Mouse (Mus musculus) forebrain, embryonic 16.5 days (tissue): ENCODE results near the gene St6gal1. TPM values are rescaled to one million over a fixed set of nuclear protein-coding genes. Genes with fewer than 3 reads are reported as not detected.

ENCODE experiments used
- ATAC-seq: fragments of 200-750 bp; cut with Nextera tagmentation; 2 replicates; pipeline ENCODE4 v1.8.0; 2017; ENCODE audit warnings: mild to moderate bottlenecking, moderate library complexity
- H3K27ac ChIP-seq: fragments of 300-500 bp; sonication (generic); 2 replicates; pipeline ENCODE4 v1.5.1; 2014; ENCODE audit warnings: low read length, control low read depth
- H3K27me3 ChIP-seq: fragments of 300-500 bp; sonication (generic); replicated peaks from 2 replicates; pipeline ENCODE4 v1.6.1; 2014; ENCODE audit warnings: low read length; ENCODE audit not compliant: control insufficient read depth, insufficient read depth
- H3K36me3 ChIP-seq: fragments of 300-500 bp; sonication (generic); 2 replicates; pipeline ENCODE4 v1.6.1; 2014; ENCODE audit not compliant: control insufficient read depth, insufficient read depth
- H3K4me1 ChIP-seq: fragments of 300-500 bp; sonication (generic); replicated peaks from 2 replicates; pipeline ENCODE4 v1.6.1; 2014; ENCODE audit warnings: low read length; ENCODE audit not compliant: control insufficient read depth, insufficient read depth
- H3K4me2 ChIP-seq: fragments of 300-500 bp; sonication (generic); 2 replicates; pipeline ENCODE4 v1.6.1; 2014; ENCODE audit warnings: mild to moderate bottlenecking, low read length, control low read depth
- H3K4me3 ChIP-seq: fragments of 300-500 bp; sonication (generic); replicated peaks from 2 replicates; pipeline ENCODE4 v1.5.1; 2014; ENCODE audit warnings: mild to moderate bottlenecking, low read length, control low read depth
- H3K9ac ChIP-seq: fragments of 300-500 bp; sonication (generic); replicated peaks from 2 replicates; pipeline ENCODE4 v1.6.1; 2014; ENCODE audit warnings: low read depth, low read length, control low read depth
- H3K9me3 ChIP-seq: fragments of 300-500 bp; sonication (generic); 2 replicates; pipeline ENCODE4 v1.6.1; 2016; ENCODE audit warnings: low read length; ENCODE audit not compliant: control insufficient read depth
- WGBS: fragments of 180-500 bp; shearing (Covaris S2); extraction: QIAGEN DNeasy Blood & Tissue Kit; methylation state at CpG from one replicate; pipeline ENCODE4 v1.1.7; 2014; 5-methylcytosine and 5-hydroxymethylcytosine counted together
- polyA plus RNA-seq: library from polyadenylated mRNA; unstranded; fragments of >200 nt; fragmentation: Nextera tagmentation; extraction: Ambion mirVana; gene quantifications from 2 replicates; pipeline ENCODE4 v1.2.1, GENCODE M21; 2015

St6gal1 gene
- polyA plus RNA-seq, 1 experiment from 2014 or later = 50.4 TPM

DNA sequence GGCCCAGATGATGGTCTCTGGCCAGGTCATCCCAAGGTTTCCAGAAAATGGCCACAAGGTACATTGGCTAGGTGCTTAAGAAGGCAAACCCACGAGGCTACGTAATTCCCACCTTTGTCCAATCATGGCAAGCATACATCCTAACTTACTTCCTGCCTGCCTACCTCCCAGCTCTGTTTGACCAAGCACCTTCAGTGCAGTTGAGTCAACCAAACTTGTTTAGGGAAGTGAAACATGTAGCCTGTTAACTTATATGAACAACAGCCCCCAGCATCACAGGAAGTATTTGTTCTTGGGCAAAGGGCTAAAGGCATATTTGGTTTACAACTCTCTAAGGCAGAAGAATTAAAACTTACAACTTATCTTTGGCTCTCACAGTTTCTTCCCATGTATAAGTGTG is 38.7 kb upstream of the St6gal1 start:
- no peak for ATAC-seq
- Histone ChIP-seq H3K4me1 (no peaks in the 10 kb centered on the region), H3K9ac (no peak overlapping the region), H3K9me3 (no peaks in the 10 kb centered on the region), H3K27ac (no peak overlapping the region), H3K4me2 (no peak overlapping the region), H3K4me3 (no peak overlapping the region), H3K36me3 (no peaks in the 10 kb centered on the region), H3K27me3 (no peaks in the 10 kb centered on the region)
- 86% methylated on average over 2 of the region's 2 CpGs for WGBS

DNA sequence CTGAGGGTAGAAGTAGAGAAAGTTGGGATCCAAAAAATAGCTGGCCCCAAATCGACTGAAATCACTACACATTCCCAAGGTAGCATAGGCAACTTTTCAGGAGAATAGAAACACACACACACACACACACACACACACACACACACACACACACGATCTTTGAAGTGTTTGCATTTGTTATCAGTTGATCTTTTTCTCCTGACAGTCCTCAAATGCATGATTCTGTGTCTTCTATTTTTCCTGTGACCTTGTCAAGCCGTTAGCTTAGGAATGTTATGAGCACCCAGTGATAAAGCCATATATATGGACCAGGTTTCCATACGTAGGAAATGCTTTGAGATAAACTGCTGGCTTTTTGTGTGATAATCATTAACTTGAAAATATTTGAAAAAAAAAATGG is 38.1 kb upstream of the St6gal1 start:
- Histone ChIP-seq H3K4me3 (no peak overlapping the region), H3K4me2 (no peak overlapping the region), H3K27me3 (no peaks in the 10 kb centered on the region), H3K9me3 (no peaks in the 10 kb centered on the region), H3K4me1 (no peaks in the 10 kb centered on the region), H3K27ac (no peak overlapping the region), H3K9ac (no peak overlapping the region), H3K36me3 (no peaks in the 10 kb centered on the region)
- no peak for ATAC-seq
- 73% methylated on average over 4 of the region's 4 CpGs for whole genome bisulfite sequencing

DNA sequence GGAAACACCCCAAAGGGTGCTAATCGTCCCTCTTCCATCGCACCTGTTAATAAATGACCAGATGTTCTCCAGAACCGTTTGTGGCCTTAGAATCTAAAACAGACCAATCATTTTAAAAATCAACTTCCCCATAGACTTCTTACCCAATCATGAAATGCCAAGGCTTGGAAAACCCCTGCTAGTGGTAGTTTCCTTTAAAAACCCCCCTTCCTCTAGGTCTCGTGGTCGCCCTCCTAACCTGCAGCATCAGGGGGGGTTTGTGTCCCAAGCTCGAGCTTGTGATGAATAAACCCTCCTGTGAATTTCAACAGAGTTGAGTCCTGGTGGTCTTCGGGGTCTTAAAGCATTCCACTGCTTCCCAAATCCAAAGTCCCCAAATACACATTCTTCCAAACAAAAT is 36.6 kb upstream of the St6gal1 start:
- Histone ChIP-seq H3K4me1 (no peaks in the 10 kb centered on the region), H3K9ac (no peak overlapping the region), H3K36me3 (no peaks in the 10 kb centered on the region), H3K27me3 (no peaks in the 10 kb centered on the region), H3K9me3 (no peaks in the 10 kb centered on the region), H3K4me2 (no peak overlapping the region), H3K27ac (no peak overlapping the region), H3K4me3 (no peak overlapping the region)
- no peak for ATAC-seq
- WGBS = 85% methylated on average over 7 of the region's 7 CpGs

DNA sequence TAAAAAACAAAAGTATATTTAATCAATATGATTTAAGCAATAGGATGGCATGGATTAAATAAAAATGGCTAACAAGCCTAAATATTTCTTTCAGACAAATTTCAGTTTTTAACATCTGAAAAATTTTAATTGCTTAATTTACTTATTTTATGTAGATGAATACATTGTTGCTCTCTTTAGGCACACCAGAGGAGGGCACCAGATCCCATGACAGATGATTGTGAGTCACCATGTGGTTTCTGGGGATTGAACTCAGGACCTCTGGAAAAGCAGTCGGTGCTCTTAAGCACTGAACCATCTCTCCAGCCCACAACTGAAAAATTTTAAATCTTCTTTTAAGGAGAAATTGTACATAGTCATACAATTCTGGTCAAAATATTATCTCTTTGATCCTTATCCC is 34.9 kb upstream of the St6gal1 start:
- Histone ChIP-seq H3K4me1 (no peaks in the 10 kb centered on the region), H3K27me3 (no peaks in the 10 kb centered on the region), H3K9ac (no peak overlapping the region), H3K36me3 (no peaks in the 10 kb centered on the region), H3K9me3 (no peaks in the 10 kb centered on the region), H3K27ac (no peak overlapping the region), H3K4me3 (no peak overlapping the region), H3K4me2 (no peak overlapping the region)
- ATAC-seq = no peak
- WGBS = 77% methylated on average over 1 of the region's 1 CpGs

DNA sequence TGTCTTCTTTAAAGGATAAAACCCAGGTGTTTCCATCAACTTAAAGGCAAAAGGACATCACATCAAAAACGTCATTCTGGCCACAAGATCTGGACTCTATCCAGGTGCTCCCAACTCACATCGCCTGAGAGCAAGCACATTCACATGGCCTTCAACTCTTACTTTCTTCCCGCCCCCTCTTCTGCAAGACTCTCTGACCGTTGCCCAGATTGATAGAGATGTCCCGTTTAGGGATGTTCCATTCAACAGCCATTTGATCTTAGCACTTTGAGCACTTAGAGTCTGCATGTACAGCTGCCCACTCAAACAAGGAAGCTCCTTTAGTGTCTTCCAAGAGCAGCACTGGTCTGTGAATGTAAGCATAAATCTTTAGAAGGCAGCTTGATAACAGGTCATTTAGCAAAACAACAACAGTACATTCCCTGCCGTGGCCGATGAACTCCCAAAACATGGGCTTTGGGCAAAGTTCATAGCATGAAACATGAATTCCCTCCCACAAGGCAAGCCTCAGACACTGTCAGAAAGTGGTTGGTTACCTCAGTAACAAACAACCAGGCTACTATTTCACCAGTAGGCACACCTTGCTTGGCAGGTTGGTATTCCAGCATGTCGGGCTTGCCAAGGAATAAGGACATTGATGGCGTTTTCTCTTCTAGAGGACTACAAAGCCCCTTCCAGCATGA is 32.8 kb upstream of the St6gal1 start:
- WGBS = 87% methylated on average over 9 of the region's 9 CpGs
- H3K4me1 ChIP-seq = no peaks in the 10 kb centered on the region
- no peak overlapping the region for H3K4me3 ChIP-seq
- no peak for ATAC-seq
- H3K9ac ChIP-seq = no peak overlapping the region
- H3K9me3 ChIP-seq = no peaks in the 10 kb centered on the region
- H3K4me2 ChIP-seq = no peak overlapping the region
- H3K36me3 ChIP-seq = no peaks in the 10 kb centered on the region
- H3K27ac ChIP-seq = no peak overlapping the region
- no peaks in the 10 kb centered on the region for H3K27me3 ChIP-seq

DNA sequence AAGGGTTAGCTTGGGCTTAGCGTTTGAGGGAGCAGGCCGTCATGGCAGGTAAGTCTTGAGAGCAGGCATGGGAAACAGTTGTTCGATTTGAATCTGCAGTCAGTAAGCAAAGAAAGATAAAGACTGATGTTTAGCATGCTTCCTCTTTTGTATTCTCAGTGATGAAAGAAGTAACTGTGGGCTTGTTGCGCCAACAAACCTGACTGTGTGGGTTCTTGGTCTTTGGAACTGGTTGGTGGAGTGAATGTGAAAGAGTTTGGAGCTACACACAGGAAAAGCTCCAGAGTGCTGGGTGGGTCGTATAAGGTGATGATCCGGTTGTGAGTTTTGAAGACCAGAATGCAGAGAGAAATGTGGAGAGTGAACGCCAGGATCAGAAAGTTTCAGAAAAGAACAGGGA is 28.9 kb upstream of the St6gal1 start:
- 84% methylated on average over 7 of the region's 7 CpGs for WGBS
- H3K4me1 ChIP-seq = no peaks in the 10 kb centered on the region
- H3K4me3 ChIP-seq = no peak overlapping the region
- H3K27ac ChIP-seq = no peak overlapping the region
- no peaks in the 10 kb centered on the region for H3K9me3 ChIP-seq
- no peak overlapping the region for H3K9ac ChIP-seq
- no peaks in the 10 kb centered on the region for H3K27me3 ChIP-seq
- ATAC-seq = no peak
- no peaks in the 10 kb centered on the region for H3K36me3 ChIP-seq
- no peak overlapping the region for H3K4me2 ChIP-seq

DNA sequence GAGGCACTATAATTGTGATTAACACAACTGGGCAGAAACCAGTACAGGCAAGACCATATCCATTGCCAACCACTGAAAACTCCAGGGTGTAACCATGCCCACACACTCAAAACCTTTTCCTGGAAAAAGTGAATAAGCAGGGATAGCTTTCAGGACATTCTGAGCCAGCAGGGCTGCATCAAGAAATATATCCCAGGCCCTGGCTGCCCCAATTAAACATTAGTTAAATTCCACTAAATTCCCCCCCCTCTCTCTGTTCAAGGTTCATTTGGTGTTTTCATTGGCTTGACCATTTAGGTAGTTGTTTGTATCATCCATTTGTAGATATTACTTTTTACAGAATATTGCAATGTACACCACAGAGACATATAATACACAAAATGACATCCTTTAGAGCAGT is 28.2 kb upstream of the St6gal1 start:
- H3K27ac ChIP-seq = no peak overlapping the region
- ATAC-seq = no peak

DNA sequence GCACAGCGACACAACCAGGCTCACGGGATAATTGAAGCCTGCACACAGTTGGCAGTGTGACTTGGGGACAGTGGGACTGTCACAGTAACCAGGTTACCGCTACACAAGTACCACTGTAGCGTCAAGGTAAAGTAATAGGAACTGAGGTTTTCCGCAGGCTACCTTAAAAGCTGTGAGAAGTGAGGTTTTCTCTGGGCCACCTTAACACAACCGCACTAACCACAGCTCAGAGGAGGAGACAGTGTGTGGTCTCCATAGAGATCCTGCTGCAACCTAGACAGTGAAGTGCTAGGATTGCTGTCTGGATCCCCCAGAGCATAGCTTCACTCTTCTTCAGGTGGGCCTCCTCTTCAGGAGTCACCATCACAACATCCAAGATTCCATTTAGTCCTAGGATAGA is 27.7 kb upstream of the St6gal1 start:
- Histone ChIP-seq H3K27ac (no peak overlapping the region), H3K4me2 (no peak overlapping the region), H3K36me3 (no peaks in the 10 kb centered on the region), H3K4me1 (no peaks in the 10 kb centered on the region), H3K9me3 (no peaks in the 10 kb centered on the region), H3K4me3 (no peak overlapping the region), H3K27me3 (no peaks in the 10 kb centered on the region), H3K9ac (no peak overlapping the region)
- no peak for ATAC-seq
- 91% methylated on average over 6 of the region's 6 CpGs for WGBS

More for the DNA sequence above, 28.2 kb upstream of the St6gal1 start:
- no peaks in the 10 kb centered on the region for H3K36me3 ChIP-seq
- H3K4me3 ChIP-seq = no peak overlapping the region
- no peaks in the 10 kb centered on the region for H3K4me1 ChIP-seq
- no peak overlapping the region for H3K4me2 ChIP-seq
- no peaks in the 10 kb centered on the region for H3K27me3 ChIP-seq
- no peaks in the 10 kb centered on the region for H3K9me3 ChIP-seq
- no peak overlapping the region for H3K9ac ChIP-seq

DNA sequence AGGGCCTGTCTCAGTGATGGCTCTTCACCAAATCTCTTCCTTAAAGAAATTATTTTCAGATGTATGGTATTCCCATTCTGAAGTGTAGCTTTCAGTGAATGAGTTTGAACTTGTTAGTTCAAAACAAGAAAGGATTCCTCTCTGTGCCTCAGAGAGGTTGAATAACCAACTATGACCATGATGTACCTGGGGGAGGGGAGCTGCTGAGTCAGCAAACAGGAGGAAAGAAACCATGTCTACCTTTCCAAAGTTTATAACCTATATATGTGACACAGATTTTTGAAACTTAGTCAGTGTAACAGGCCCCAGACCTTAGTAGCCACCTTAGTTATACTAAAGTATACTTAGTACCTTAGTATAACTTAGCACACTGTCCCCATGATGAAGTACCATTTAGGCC is 23.0 kb upstream of the St6gal1 start:
- H3K36me3 ChIP-seq = no peaks in the 10 kb centered on the region
- H3K4me1 ChIP-seq = no peaks in the 10 kb centered on the region
- no peaks in the 10 kb centered on the region for H3K9me3 ChIP-seq
- H3K27ac ChIP-seq = no peak overlapping the region
- no peak for ATAC-seq
- no peak overlapping the region for H3K9ac ChIP-seq
- H3K4me2 ChIP-seq = no peak overlapping the region
- no peaks in the 10 kb centered on the region for H3K27me3 ChIP-seq
- no peak overlapping the region for H3K4me3 ChIP-seq

DNA sequence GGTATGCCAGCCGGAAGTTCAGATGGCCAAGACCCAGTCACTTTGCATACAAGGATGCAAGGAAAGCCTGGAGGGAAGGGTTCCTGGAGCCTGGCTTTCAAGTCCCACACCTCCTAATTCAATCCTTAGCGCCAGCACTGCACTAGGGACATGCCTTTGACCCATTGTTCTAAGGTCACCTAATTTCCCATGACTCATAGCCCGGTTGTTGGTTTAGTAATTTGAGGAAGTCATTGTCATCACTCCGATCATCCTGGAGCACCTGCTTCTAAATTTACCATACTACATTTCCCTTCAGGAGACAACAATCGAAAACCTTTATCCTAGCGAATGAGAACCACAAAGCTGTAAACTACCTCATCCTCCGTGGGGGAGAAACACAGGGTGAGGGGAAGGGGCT is 10.2 kb upstream of the St6gal1 start:
- 88% methylated on average over 7 of the region's 7 CpGs for WGBS
- H3K36me3 ChIP-seq = no peaks in the 10 kb centered on the region
- ATAC-seq = no peak

More for the DNA sequence above, 10.2 kb upstream of the St6gal1 start:
- Histone ChIP-seq H3K4me3 (no peak overlapping the region), H3K27ac (no peak overlapping the region), H3K4me2 (no peak overlapping the region), H3K27me3 (no peaks in the 10 kb centered on the region), H3K9me3 (no peaks in the 10 kb centered on the region), H3K4me1 (no peaks in the 10 kb centered on the region), H3K9ac (no peak overlapping the region)
